Mouse (Mus musculus) kidney, postnatal 36 days (tissue): ENCODE results near the gene Rnf216.
"Not testable (repeated sequence)": the region's sequence is repeated elsewhere in the genome, so short reads cannot be mapped to it uniquely, and the experiment has no call there.

Experiments used
- DNase-seq, 2 experiments: peaks; one replicate each; pipeline ENCODE4 v3.0.0; 2021 to 2022; ENCODE audit warnings: mixed read lengths in 2 of 2

Gene Rnf216

DNA sequence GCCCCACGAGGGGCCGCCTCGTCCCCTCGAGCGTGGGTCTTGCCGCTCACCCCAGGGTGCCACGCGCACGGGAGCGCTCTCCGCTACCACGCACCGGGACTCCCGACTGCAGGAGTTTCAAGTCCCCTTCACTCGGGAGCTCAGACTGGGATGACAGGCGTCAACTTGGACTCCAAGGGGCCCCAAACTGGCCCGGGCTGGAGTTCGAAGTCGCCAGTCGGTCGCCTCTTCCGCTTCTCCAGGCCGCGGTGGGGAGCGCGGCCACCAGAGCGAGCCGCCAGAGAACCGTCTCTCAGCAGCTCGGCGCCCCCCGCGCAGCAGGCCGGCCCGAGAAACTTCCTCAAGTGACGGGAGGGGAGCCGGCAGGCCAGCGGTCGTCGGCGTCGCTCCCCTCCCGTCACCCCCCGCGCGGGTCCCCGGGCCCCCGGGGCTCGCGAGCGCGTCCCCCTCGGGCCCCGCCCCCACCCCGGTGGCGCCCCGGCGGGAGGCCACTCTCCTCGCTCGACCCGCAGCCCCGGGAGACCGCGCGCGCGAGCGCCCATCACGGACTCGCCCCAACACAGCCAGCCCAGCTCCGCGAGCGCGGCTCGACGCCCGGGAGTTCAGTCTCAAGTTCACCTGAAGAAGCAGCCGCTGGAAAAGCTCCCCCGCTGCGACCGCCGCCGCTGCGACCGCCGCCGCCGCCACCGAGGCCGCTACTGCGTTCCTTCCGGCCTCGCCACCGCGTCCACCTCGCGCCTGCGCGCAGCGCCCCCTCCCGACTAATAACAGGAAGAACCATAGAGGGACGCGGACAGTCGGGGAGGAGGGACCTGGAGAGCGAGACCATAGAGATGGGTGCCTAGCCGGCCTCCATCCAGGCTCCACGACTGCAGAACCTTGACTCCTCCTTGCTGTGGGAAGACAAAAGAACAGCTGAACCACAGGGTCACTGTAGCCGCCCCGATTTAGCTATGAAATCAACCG lies at the start of gene Rnf216:
Gene Rnf216, minus strand, starts transcription at position 714 of the 966 bp plus-strand sequence.
- DNase-seq: peak; percentile 96

DNA sequence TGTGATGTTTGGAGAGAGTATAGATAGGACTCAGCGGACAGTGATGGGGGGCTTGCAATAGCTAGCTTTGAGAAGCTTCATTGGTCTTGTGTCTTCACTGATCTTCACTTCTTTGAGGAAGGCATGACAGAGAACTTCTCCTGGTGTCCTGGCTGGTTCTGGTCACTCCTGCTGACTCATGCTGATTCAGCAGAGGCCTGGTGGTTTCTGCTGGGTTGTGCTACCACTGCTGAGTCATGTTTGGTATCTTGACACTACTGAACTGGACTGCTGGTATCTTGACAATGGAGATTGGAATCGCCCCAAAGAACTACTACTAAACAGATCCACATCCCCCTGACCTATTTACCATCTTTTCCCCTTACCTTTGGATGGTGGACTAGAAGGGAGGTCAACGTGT lies 42.7 kb upstream of the Rnf216 start:
- no peak for DNase-seq

DNA sequence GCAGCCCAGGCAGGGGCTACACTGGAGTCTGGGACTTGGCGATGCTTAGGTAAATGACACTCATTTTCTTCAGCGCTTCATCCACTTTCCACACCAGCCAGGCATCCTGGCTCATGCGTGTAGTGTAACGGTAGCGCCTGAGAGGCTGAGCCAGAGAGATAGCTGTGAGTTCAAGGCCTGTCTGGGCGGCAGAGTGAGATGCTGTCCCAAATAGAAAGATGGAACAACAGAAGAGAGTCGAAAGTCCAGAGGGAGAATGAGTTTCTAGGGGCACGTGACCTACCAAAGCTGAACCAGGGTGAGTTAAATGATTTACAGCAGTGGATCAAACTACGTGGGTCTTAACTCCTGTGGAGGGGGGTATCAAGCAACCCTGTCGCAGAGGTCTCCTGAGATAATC lies 41.0 kb upstream of the Rnf216 start:
- peak; percentile 31 to 50 for DNase-seq

DNA sequence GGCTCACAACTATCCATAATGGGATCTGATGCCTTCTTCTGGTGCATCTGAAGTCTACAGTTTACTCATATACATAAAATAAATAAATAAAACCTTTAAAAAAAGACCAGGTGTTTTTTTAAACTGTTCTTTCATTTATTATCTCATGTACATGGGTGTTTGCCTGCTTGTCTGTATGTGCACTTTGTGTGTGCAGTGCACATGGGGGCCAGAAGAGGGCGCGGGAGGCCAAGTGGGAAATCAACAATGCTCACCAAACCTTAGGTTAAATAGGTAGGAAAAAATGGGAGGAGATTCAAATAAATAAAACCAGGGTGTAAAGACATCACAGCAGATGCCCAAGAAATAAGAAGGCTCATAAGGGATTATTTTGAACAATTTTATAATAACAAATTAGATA lies 37.2 kb upstream of the Rnf216 start:
- DNase-seq: no peak

DNA sequence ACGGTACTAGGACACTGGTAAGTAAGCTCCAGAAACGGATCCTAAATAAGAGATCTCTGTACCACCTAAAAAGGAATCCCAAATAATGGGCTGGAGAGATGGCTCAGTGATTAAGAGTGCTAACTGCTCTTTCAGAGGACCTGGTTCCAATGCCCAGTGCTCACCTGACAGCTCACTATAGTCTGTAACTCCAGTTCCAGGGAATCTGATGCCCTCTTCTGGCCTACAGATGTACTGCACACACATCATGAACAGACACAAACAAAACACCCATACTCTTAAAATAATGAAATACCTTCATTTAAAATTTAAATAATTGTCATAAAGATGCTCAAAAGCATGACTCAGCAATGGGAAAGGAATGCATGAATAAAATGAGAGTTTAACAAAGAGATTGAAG lies 36.7 kb upstream of the Rnf216 start:
- DNase-seq: no peak

DNA sequence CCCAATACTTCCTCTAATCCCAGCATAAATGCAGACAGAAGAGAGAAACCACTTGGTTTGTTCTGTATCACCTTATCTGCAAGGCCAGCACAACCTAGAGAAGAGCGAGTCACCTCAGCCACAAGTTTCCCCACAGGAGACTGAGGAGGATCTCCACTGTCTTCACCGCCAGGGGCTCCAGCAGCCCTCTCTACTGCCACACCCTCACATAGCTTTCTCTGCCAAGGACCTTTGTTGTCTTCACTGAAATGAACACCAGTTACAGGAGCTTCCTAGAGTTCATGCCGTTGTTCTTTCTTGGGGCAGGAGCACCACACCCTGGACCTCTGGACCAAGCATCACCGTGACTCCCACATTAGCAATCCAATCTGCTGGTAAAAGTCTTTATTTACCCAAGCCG lies 35.9 kb upstream of the Rnf216 start:
- DNase-seq: peak in 1 of 2 experiments; percentile 4

DNA sequence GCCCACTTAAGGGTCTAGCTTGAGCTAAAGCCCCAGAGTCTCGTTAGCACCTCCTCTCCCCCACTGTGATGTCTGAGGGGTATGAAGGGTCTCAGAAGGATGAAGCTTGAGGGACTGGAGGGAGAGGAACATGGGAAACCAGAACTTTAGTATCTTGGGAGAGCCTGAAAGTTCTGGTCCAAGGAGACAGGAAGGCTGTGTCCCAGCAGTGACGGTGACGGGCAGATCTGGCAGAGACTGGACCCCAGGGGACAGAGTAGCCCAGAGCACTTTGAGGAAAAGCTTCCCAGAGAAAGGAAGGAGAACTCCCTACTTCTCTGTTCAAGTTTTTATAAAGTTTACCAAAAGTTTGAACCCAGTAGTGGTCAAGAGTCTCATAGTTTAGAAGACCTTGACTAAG lies 34.7 kb upstream of the Rnf216 start, which contains the start of gene Olfr718-ps1:
Gene Olfr718-ps1, minus strand, starts transcription at position 101 of the 400 bp plus-strand sequence.
- no peak for DNase-seq

DNA sequence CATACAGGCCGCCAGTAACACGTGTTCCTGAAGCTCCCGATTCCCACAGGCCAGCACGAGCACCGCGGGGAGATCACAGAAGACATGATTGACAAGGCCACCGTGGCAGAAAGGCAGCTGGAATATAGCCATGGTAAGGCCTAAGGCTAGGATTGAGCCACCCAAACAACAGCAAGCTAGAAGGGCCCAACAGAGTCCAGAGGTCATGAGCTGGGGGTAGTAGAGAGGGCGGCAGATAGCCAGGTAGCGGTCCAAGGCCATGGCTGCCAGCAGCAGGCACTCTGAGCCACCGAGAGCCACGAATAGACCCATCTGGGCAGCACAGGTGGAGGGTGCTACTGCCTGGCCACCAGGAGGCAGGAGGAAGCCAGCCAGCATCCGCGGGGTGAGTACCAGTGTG lies 24.8 kb upstream of the Rnf216 start:
- peak in 1 of 2 experiments; percentile 22 for DNase-seq

DNA sequence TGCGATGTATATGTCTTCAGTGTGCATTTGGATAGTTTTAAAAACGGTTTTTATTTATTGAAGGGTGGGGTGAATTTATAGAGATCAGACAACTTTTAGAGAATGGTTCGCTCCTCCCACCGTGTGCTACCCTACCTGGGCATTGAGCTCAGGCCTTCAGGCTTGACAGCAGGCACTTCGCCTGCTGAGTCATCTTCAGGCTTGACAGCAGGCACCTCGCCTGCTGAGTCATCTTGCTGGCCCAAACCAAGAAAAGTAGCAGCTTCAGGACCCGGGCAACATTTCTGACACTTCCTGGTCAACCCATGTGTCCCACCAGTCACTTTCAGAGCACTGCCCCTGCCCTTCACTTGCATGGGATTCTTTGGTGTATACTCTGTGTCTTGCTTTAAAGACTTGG lies 22.2 kb upstream of the Rnf216 start:
- DNase-seq: no peak

DNA sequence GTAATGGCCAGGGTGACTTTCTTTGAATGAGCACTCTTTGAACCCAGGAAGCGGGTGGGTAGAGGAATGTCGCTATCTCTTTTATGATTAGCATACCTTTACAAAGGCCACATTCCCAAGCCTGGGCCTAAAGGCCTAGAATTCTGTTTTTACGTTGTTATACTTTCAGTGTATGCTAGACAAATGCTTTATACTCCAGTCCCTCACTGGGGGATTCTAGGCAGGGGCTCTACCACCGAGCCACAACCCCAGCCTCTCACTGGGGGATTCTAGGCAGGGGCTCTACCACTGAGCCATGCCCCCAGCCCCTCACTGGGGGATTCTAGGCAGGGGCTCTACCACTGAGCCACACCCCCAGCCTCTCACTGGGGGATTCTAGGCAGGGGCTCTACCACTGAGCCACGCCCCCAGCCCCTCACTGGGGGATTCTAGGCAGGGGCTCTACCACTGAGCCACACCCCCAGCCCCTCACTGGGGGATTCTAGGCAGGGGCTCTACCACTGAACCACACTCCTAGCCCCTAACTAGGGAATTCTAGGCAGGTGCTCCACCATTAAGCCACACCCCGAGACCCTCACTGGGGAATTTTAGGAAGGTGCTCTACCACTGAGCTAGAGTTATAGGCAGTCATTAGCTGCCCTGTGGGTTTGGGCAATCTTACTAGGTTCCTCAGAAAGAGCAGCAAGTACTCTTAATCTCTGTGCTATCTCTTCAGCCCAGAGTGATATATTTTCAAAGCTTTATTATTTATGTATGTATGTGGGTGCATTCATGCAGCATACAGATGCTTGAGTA lies 21.6 kb upstream of the Rnf216 start:
- not testable (repeated sequence) for DNase-seq

DNA sequence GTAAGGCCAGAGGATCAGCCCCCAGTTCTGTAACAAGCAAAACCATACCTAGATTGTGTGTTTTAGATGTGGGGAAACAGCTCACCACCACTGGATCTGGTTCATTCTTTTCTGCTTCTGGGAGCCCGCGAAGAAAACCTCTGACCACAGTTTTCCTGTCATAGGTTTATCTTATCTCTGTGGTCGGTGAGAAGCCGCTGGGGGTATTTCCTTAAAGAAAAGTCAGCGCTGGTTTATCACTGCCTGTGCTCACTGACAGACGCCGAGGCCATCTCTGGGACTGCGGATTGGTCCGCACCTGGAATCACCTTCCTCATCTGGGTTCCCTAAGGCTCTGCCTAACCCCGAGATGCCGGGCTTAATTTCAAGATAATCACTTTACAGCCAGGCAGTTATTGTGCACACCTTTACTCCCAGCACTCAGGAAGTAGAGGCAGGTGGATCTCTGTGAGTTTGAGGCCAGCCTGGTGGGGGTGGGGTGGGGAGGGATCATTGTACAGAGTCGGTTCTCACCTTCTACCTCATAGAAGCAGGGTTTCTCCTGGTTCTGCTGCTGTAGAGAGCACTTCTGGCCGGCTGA lies 20.2 kb upstream of the Rnf216 start:
- DNase-seq: no peak

DNA sequence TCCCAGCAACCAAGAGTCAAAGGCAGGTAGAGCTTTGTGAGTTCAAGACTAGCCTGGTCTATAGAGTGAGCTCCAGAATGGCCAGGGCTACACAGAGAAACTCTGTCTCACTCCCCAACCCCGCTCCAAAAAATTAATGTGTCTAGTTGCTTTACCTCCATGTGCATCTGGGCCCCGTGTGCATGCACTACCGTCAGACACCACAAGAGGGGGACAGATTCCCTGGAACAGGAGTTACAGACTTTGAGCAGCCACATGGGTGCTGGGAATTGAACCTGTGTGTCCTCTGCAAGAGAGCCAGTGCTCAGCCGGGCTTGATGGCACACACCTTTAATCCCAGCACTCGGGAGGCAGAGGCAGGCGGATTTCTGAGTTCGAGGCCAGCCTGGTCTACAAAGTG lies 17.5 kb upstream of the Rnf216 start:
- DNase-seq: peak in 1 of 2 experiments; percentile 26

DNA sequence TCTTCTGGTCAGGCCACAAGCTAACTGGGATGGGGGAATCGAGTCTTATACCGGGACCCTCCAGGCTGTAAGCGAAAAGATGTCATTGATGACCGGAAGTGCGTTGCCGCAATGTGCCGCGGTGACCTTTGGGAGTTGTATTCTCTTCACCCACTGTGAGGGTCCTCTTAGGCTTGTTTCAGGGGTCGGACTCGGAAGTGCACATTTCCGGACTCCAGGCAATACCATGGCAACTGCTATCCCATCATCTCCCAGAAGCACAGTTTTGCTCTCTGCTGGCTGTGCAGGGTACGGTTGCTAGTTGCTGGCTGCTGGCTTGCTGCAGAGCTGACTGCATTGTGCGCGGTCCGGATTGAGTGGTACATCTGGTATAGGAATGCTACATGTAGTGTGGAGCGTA lies 16.3 kb upstream of the Rnf216 start:
- no peak for DNase-seq

DNA sequence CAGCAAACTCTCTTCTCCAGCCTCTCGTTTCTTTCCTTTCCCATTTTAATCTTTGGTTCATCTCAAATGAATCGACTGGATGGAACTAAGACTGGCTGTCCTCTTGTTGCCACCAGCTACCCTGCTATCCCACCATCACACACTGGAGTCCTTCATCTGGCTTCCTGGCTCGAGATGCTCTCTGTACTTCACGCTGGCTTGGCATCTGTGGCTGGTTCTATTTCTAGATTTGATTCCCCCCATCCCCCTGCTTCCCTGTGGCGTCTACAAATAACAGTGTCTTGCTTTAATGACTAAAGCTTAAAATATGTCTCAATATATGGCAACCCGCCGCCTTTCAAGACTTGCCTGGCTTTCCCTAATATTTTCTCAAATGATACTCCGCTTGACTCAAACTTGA lies 15.0 kb upstream of the Rnf216 start:
- DNase-seq: no peak

DNA sequence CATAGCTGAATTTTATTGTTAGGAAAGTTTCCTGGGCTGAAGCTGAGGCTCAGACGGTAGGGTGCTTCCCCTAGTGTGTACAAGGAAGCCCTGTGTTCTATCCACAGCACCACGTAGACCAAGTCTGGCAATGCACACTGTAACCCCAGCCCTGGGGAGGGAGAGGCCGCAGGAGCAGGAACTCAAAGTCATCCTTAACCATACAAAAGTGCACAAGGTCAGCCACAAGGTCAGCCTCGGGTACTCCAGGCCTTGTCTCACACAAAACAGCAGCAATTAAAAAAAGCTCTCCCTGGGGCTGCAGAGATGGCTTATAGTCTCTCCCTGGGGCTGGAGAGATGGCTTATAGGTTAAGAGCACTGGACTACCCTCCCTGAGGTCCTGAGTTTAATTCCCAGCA lies 14.1 kb upstream of the Rnf216 start:
- DNase-seq: no peak

DNA sequence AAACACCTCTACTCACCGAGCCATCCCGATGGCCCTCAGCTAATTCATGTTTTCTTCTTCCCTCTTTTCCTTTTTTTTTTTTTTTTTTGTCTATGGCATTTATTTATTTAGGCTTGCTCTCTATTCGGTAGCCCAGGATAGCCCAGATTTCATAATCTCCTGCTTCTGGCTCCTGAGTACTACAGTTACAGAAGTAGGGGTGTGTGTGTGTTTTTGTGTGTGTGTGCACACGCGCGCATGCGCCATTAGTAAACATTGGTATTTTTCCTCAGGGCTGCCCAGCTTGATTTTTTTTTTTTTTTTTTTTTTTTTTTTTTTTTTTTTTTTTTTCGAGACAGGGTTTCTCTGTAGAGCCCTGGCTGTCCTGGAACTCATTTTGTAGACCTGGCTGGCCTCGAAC lies 13.3 kb upstream of the Rnf216 start:
- no peak for DNase-seq

DNA sequence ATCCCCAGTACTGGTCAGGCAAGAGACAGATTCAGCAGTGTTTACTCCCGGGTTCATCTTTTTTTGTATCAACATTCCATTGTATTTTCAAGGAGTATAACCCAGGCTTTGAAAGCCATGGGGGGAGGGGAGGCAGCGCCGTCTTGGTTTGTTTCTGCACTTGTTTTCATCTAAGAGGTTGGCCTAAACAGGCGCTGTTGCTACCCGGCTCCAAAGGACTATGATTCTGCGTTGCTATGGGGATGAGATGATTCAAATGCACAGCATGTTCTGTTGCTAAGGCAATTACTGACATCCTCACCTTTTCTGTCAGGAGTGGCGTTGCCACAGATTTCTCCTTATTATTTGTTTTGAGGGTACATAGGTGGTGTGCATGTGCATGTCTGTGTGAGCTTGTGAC lies 12.8 kb upstream of the Rnf216 start:
- DNase-seq: no peak

DNA sequence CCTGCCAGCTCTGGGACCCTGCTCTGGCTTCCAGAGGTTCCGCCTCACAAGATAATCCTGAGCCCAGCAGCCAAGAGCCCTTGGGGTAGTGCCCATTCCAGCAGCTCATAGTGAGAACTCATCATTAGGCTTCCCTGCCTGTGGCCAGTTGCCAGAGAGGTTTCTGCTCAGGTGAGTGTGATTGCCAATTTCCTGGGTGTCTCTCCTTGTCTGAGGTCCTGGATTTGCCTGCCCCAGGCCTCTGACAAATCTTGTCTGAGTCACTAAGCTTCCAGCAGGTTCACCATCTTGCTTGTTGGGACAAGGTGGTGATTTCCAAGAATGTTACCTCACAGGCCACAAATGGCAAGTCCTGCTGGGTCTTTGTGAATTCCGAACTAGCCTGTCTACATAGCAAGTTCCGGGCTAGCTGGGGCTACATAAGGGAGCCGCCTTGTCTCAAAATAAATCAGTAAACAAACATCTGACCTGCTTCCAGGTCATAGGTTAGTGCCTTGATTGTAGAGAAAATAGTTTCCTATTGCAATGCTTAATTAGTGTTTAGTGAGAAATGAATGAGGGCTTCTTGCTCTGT lies 12.1 kb upstream of the Rnf216 start:
- DNase-seq: no peak

DNA sequence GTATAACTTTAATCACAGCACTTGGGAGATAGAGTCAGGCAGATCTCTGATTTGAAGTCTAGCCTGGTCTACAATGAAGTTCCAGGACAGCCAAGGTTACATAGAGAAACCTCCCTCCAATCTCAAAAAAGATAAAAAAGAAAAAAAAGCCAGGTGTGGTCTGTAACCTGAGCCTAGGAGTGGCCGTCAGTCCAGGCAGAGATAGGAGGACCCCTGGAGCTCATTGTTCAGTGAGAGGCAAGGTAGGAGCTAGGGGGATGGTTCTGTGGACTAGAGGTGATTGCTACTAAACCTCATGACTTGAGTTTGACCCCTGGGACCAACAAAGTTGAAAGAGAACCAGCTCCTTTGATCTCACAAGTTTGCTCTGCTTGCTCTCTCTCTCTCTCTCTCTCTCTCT lies 9.9 kb upstream of the Rnf216 start:
- DNase-seq: no peak

DNA sequence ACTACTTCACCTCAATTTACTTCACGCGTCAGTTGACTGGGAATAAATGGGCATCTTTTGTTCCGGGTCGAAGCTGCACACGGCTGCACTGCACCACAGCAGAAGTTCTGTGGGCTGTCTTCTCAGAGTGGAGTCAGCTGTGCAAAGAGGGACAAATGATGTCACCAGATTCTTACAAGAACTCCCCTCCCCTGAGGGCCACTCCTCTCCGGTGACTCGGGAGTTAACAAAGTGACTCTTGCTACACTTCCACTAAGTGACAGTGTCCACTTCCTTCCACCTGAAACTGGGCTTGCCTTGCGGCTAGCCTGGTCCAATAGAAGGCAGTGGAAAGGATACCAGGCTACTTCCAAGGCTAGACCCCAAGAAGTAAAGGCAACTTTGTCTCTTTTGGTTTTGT lies 9.3 kb upstream of the Rnf216 start:
- DNase-seq: no peak

DNA sequence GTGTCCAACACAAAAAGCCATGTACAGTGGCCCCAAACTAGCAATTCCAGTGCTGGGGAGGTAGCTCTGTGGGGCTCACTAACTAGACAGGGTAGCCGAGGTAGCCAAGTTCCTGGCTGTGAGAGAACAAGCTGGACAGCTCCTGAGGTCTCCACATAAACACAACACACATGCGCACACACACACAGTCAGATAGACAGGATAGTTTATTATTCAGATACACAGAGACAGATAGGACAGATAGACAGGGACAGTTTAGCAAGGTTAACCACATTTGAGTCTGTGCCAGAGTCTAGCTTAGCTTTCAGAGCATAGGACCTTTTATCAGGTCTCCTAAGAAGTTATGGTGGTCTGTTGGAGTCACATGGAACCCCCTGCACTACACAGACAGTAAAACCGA lies 6.0 kb downstream of the Rnf216 start:
- no peak for DNase-seq

DNA sequence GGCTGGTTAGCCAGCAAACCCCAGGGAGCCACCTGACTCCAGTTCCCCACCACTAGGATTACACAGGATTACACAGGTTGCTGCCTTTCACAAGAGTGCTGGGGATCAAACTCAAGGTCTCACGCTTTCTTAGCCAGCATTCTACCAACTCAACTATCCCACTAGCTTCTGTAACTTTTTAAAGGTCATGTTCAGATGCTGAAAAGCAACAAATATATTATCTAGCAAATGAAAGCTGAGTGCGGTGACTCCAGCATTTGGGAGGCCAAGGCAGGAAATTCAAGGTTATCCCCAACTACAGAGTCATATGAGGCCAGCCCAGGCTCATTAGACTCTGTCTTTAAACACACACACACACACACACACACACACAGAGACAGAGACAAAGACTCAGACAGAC lies 9.6 kb downstream of the Rnf216 start:
- DNase-seq: no peak

DNA sequence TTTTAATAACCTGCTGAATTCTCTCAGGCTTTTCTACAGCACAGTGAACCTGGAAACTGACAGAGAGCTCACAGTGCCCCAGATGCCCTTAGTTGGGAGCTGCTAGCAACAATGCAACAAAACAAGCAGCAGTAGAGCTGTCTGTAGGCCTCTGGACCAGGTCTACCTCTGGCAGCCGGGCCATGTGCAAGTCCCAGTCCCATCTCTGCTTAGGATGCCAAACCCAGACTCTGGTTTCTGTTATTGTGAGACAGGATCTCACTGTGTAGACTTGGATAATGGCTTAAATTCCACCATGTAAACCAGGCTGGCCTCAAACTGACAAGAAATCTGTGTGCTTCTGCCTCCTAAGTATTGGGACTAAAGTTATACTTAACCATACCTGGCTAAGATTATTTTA lies 11.2 kb downstream of the Rnf216 start:
- DNase-seq: no peak
